Mouse (Mus musculus) mesoderm, embryonic 11.5 days (tissue): ENCODE data around the gene Tbl1xr1.

Experiments
- DNase-seq: peaks from one replicate; pipeline ENCODE4 v3.0.0-alpha.2; 2012; ENCODE audit warnings: low read depth, low spot score

Gene Tbl1xr1

GRCm38 (mm10) chr3:22089825-22090224, 13.4 kb downstream of the Tbl1xr1 start:
- DNase-seq = no peak

- no peak for DNase-seq
Measured at GRCm38 (mm10) chr3:22090431-22091265, 14.2 kb downstream of the Tbl1xr1 start.

GRCm38 (mm10) chr3:22091266-22091550, 14.8 kb downstream of the Tbl1xr1 start:
- DNase-seq = no peak

GRCm38 (mm10) chr3:22091681-22092080, 15.2 kb downstream of the Tbl1xr1 start:
- DNase-seq = no peak

- no peak for DNase-seq
Measured at GRCm38 (mm10) chr3:22092784-22093183, 16.3 kb downstream of the Tbl1xr1 start.

GRCm38 (mm10) chr3:22103986-22104515, 27.6 kb downstream of the Tbl1xr1 start:
- no peak for DNase-seq

GRCm38 (mm10) chr3:22105471-22105870, 29.0 kb downstream of the Tbl1xr1 start:
- no peak for DNase-seq

GRCm38 (mm10) chr3:22108013-22108412, 31.6 kb downstream of the Tbl1xr1 start:
- DNase-seq = no peak

GRCm38 (mm10) chr3:22109651-22110050, 33.2 kb downstream of the Tbl1xr1 start:
- DNase-seq = no peak

- no peak for DNase-seq
Measured at GRCm38 (mm10) chr3:22113773-22114172, 37.3 kb downstream of the Tbl1xr1 start.

GRCm38 (mm10) chr3:22115221-22115620, 38.8 kb downstream of the Tbl1xr1 start:
- DNase-seq = no peak

GRCm38 (mm10) chr3:22115678-22116077, 39.2 kb downstream of the Tbl1xr1 start:
- no peak for DNase-seq

- DNase-seq = no peak
Measured at GRCm38 (mm10) chr3:22116188-22116587, 39.7 kb downstream of the Tbl1xr1 start.

- no peak for DNase-seq
Measured at GRCm38 (mm10) chr3:22121741-22122140, 45.3 kb downstream of the Tbl1xr1 start.

GRCm38 (mm10) chr3:22123145-22123544, 46.7 kb downstream of the Tbl1xr1 start:
- no peak for DNase-seq

GRCm38 (mm10) chr3:22126251-22126826, 49.9 kb downstream of the Tbl1xr1 start:
- DNase-seq = peak; percentile 30

- no peak for DNase-seq
Measured at GRCm38 (mm10) chr3:22131277-22131676, 54.8 kb downstream of the Tbl1xr1 start.

- no peak for DNase-seq
Measured at GRCm38 (mm10) chr3:22133626-22134025, 57.2 kb downstream of the Tbl1xr1 start.

- no peak for DNase-seq
Measured at GRCm38 (mm10) chr3:22137793-22138579, 61.5 kb downstream of the Tbl1xr1 start.

GRCm38 (mm10) chr3:22138580-22139099, 62.2 kb downstream of the Tbl1xr1 start:
- DNase-seq = no peak

- no peak for DNase-seq
Measured at GRCm38 (mm10) chr3:22140111-22140658, 63.7 kb downstream of the Tbl1xr1 start.
